Mouse (Mus musculus): Measurements from ENCODE around the gene Mgat4a.

The Mgat4a gene

DNA sequence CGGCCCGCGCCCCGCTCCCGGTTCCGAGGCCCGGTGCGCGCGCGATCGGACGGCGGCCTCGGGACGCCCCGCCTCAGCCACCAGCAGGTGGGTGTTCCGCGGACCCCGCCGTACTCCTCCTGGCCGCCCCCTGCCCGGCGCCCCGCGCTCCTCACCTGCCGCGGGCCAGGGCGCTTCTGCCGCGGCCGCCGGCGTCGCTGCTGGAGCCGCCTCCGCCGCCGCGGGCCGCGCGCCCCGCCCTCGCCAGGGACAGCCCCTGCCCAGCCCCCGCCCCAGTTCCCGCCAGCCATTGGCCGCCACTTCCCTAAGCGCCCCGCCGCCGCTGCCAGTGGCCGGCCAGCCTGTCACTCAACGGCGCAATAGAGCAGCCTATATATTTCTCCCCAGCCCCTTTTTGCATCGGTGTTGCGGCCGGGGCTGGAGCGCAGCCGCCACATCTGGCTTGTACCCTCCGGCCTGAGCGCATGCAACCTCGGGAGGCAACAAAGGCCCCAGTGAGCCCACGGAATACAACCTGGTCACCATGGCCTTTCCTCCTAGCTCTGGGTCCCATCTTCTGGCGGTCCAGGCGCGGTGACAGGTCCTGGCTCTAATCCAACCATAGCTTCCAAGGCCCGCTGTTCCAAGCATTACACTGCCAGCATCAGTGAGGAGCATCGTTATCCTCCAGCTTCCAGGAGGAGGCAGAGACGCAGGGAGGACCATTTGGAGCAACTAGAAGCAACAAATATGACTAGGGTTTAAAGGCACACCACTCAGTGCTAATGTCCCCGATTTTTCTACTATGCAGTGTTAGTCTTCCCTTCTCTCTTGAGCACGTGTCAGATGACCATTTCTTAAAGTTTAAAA is at the start of gene Mgat4a:
Gene Mgat4a, minus strand, starts transcription at position 207 of the 849 bp plus-strand sequence.
- DNase-seq (ENCODE audit: low spot score): peak; percentile 92

DNA sequence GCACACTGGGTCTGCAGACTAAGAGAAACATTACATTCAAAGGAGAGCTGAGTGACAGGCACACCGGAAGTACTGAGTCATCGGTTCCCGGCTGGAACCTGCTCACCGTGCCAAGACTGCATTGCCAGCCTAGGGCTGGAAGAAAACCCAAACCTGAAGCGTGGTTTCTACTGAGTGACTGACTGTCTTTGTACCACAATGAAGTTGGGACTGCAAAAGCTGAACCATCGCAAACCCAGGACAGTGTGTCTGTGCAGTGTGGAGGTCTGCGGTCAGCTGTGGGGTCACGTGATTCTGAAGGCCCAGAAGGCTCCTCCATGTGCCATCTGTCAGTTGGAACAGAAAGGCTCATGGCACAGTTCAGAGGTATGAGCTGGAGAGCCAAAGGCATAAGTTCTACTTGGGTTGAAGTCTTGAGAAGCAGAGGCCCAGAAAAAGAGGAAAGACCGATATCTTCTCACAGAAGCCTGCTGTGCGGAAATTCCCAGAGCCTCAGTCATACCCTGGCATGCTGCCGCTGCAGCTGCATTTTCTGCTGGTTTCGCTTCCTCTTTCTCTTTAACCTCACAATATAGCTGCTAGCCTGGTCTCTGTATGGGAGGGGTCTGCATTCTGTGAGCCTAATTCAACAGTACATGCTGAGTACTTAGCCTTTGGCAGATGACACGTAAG is 45.1 kb upstream of the Mgat4a start:
- DNase-seq (ENCODE audit: low spot score): no peak

DNA sequence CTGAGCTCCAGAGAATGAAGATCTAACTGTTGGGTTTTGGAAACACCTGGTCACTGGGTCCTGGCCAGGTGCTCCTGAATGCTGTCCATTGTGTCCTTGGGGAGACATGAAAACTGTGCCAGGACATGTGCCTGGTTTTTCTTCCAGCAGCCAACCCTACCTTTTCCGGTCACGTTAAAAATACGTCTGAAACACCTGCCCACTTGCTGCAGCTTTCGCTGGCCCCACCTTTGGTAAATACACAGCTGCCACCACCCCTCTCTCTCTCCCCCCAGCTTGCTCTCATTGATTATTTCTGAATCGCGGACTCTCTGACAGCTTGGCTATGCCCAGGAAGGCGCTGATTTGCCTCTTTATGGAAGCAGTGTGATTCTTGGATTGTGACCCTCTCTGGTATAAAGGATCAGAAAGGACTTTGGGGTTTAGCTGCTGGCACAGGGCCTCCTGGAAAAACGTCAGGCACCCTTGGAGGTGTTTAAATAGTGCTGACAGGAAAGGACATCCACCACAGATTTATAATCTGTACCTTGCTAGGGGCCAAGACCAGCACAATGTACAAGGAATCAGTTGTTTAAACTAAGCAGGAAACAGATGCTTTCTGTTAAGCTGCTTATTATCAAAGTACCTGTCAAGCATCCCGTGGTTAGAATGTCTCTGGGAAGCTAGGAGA is 43.1 kb upstream of the Mgat4a start:
- DNase-seq (ENCODE audit: low spot score): no peak

DNA sequence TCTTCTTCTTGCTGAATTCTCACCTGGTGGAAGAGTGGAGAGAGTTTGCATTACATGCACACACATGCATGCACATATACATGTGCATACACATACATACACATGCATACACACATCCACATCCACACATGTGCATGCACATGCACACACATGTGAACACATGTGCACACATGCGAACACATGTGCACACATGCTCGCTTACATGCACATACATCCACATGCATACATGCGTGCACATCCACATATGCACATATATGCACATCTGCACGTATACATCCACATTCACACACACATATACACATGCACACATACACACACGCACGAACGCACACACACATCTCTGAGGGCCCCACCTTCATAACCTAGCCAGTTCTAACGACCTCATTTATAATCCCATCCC is 42.4 kb upstream of the Mgat4a start:
- no peak for DNase-seq (ENCODE audit: low spot score)

DNA sequence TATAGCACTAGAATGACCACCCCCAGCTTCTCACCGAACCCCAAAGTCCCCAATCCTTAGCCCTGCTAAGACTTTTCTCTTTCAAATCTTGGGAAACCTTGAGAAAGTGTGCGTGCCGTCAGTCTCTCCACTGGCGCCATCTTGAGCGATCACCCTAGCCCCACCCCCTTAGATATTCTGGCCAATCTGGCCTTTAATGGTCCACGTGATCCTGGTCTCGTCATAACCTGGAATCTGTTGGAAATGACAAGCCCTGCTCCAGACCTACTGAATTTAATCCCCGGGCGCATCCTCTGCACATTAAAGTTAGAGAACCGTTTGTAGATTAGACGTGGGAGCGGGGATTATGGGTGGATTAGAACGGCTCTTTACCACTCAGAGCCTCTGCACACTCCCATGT is 38.9 kb upstream of the Mgat4a start:
- DNase-seq (ENCODE audit: low spot score): no peak

DNA sequence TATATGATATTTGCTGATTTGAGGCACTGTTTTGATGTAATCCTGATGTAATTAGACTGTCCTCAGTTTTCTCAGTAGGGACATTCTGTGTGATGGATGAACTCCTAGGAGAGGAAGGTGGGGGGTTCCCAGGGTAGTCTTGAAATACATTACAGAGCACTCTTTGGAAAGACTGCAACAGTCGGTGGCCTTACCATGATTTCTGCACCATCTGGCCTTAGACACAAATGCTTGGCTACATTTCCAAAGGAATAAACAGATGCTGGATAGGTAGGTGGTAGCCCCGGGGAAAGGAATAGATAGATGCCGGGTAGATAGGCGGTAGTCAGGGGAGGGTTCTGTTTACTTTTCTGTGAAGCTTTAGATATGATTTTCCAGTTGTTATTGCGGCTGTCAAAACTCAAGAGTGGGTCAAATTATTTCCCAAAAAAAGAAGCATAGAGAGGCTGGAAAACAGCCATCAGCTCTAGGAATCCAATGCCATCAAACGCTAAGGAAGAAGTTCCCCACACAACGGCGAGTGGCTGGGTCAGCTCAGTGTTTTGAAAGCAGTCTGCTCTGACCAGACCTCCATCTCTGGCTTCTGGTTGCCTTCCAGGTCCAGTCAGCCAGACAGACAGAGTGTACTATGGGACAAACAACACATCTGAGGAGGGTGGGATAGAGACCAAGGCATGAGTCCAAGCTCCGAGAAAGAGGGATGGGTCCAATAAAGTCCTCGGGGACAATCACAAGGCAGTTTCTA is 31.9 kb upstream of the Mgat4a start:
- DNase-seq (ENCODE audit: low spot score): no peak

DNA sequence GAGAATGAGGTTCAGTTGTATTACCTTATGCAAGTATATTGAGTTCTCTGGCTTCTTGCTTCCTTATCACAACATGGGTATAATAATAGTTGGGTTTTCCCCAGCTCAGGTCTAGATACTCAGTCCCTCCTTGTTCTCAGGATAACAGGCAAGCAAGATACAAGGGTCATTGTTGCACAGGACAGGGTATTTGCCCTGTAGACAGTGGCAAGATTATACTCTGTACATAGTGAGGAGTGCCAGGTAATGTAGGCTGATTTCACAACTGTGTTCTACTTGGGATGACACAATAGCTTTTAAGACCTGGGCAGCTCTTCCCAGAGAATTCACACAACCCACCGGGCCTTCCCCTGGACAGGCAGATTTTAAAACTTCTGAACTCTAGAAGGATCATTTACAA is 27.6 kb upstream of the Mgat4a start:
- no peak for DNase-seq (ENCODE audit: low spot score)

DNA sequence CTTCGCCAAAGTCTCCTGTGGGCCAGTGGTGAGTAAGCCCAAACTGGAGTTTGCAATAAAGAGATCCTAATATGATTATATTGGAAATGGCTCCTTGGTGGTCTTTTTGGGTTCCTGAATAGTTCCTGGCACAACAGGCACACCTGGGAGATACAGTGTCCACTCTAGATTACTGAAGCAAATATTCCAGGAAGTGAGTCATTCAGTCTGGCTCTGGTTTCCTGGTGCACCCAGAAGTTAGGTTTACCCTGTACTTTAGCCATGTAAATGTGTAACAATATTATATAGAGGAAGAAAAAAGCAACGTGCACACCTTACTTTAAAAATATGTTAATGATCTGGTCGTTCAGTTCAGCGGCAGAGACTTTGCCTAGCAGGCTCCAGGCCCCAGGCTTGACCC is 25.9 kb upstream of the Mgat4a start:
- no peak for DNase-seq (ENCODE audit: low spot score)

DNA sequence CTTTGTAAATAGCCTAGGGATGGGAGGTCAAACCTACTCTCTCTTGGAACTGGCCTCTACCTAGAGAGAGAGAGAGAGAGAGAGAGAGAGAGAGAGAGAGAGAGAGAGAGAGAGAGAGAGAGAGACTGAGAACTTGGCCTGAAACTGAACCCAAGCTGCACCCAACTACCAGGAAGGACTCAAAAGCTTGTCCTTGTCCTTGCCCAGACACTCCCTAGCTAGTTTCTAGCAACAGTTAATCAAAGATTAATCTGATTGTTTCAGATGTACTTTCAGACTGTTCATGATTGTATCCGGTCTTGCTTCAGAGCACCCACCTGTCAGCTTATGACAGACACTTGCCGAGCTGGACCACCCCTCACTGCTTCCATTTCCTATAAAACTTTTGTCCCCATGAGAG is 25.5 kb upstream of the Mgat4a start:
- DNase-seq (ENCODE audit: low spot score): no peak

DNA sequence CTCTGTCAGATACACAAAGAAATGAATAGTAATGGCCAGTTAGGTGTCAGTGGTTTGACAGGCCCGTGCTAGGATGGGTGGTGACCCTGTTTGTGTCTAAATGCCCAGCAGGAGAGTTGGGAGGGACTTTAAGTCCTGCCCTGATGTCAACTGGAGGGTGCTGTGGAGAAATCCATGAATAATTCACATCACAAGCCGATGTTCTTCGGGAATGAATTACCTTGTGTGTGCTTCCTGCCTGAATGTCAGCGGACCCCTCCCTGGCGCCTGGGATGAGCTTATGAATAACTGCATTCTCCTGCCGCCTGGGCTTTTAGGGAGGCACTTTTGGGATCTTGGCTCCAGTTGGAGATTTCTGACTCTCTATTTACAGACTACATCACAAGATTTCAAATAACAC is 24.6 kb upstream of the Mgat4a start:
- DNase-seq (ENCODE audit: low spot score): no peak

DNA sequence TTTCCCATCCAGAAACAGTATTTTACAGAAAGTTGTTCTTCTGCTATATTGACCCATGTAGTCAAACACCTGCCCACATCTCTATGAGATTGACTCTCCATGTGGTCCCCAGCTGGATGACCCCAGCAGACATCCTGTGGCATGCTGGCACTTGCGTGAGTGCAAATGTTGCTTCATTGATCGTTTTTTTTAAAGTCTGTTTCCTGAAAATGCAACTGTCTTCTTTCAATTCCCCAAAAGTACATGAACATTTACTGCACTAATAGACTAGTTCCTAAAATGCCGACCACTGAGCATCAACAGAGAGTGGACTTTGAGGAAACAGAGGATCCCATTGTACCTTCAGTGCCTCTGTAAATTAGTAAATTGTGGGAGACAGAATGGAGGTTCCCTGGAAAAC is 21.1 kb upstream of the Mgat4a start:
- DNase-seq (ENCODE audit: low spot score): no peak

DNA sequence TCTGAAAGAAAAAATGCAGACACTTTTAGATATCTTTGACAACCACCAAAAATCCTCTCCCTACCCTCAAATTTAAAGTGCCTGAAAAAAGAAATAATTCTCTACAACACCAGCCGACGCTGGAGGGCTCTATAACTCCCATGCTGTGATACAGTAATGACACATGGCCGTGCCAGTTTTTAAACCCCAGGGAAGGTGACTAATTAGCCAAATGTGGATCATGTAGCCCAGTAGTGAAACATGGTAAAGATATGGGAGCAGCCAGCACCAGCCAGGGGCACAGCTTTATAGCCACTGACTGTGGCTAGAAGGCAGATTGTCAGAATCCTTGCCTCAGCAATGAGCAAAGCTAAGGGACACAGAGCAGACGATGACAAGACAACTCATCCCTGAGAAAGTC is 19.5 kb upstream of the Mgat4a start:
- no peak for DNase-seq (ENCODE audit: low spot score)

DNA sequence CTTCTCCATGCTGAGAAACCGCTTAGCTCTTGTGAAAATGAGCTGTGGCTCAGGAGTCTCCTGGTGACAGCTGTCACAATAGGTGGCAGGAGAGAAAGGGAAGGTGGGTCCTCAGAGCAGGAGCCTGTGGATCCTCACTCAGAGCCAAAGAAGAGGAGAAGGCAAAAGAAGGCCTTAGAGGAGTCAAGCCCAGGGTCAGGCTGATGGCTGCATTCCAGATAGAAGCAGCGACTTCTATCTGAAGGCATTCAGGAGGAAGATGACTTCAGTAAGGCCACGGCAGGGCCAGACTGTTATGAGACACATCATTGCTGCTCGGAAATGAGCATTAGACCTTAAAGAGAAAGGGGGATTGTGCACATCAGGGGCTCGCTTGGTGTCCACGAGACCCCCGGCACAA is 11.2 kb upstream of the Mgat4a start:
- no peak for DNase-seq (ENCODE audit: low spot score)

DNA sequence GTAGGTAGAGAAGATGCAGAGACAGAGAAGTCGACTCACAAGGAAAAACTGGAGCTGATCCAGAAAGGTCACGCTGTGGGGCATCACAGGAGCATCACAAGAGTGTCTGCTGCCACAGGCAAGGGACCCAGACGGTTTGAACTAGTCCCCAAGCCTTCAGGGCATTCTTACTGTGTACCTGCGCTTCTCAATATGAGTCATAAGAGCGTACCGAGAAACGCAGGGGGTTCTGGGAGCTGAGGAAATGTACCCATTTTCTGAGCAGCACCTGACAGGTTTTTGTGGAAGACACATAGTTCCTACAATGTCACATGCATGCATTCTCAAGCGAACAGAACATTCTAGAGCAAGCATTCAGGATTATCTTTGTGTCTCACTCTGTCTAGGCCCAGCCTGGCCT is 8.7 kb upstream of the Mgat4a start:
- no peak for DNase-seq (ENCODE audit: low spot score)

DNA sequence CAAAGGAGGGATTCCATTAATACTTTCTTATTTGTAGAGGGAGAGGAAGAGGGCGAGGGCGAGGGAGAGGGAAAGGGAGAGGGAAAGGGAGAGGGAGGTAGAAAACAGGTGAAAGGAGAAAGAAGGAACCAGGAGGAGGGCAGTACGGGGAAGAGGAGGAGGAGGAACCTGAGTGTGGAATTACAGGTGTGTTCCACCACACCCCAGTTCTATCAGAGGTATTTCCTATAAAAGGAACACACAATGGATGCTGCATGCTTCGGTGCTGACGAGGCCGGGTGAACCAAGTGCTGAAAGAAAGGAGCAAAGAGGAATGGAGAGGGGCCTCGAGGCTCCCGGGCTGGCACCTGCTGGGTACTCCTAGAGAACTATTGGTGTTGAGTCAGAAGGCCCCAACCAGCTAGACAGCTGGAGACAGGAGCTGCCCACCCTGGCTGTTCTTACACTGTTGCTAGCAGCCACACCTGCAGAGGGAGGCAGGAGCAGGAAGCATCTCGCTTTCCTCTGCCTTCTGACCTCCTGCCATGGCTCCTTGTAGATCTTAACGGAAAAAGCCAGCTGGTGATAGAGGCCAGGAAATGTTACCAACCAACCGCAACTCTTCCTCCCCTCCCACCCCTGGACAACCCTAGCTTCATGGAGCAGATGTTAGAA is 5.7 kb upstream of the Mgat4a start:
- DNase-seq (ENCODE audit: low spot score): no peak

DNA sequence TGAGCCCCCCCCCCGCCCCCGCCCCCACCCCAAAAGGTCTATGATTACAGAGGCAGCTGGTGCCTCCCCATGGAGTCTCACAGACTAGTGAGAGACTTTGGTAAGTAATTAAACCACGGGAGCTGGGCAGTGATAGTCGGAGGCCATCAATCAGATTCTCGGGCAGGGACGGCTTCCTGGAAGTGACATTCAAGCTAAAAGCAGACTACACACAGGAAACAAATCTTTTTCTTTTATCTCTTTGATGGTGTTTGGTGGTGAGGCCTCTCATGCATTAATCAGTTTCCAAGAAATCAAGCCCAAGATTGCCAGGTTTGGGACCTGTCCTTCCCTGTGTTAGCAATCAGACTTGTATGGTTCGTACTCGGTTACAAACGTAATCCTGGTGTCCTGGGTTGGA is 3.4 kb upstream of the Mgat4a start:
- no peak for DNase-seq (ENCODE audit: low spot score)

DNA sequence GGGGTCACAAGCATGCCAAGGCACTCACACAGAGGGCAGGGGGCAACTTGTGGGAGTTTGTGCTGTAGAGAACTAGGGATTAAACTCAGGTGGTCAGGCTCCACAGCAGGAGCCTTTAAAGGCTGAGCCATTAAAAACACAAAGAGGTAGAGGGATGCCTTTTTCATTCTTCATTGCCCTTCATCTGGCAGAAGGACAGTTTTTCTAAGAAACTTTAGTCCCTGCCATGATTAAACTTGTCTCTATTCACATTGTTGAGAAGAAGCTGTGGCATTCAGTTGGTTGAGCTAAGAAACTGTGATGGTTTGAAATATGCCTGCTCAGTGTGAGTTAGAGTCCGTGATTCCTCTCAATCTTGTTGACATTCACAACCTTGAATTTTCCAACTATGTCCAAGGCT is 2.2 kb upstream of the Mgat4a start:
- DNase-seq (ENCODE audit: low spot score): no peak

DNA sequence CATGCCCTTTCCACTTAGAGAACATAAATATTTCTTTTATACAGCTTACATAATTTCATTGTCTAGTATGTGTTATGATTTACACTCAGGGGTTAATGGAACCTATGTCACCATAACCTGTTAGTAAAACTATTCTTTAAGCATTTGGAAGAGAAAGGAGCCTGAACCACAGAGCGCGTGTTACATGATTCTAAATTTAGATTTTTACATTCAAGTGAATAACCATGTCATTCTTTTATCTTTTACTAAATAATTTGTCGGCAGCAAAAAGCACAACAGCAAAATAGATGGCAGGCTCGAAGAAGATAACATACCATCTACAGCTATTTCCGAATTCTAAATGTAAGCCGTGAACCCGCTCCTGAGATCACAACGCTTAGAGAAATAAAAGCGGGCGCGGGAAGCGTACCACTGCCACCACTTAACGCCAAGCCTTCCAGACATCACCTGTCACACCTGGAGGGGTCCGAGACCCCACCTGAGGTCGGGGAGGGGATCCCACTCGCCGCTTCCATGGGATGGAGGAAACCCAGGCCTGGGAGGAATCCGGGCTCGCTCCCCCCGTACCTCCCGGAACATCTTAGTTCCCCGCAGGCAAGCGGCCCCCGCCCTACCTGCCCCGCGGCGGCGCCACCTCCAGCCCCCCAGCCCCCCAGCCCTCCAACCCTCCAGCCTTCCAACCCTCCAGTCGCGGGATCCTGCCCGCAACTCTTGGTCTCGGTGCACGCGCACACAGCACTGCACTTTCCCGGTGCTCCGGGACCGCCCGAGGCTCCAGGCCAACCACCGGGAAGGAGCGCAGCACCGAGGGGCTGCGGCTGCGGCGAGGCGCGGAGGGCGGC is 627 bp downstream of the Mgat4a start:
- DNase-seq (ENCODE audit: low spot score): no peak

DNA sequence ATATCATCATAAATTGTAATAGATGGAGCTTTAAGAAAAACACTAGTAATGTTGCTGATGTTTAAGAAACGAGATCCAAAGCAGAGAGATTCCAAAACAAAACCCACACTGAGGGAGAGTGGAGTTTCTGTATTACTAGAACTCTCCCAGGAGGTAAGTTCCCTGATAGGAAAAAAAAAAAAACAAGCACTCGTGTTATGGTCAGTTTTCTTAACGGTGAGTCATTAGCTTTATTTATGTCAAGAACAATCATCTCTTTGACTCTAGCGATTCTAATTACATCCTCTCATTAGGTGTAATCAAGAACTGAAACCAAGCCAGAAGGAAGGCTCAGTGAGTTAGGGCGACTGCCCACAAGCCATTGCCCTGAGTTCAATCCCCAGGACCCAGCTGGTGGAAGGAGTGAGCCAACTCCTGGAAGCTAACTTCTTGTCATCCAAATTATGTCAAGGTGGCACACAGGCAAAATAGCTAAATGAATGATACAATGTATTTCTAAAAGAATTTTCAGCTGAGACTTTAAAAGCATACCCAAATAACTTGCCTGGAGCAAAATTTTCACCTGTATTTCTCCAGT is 6.2 kb downstream of the Mgat4a start:
- DNase-seq (ENCODE audit: low spot score): no peak

DNA sequence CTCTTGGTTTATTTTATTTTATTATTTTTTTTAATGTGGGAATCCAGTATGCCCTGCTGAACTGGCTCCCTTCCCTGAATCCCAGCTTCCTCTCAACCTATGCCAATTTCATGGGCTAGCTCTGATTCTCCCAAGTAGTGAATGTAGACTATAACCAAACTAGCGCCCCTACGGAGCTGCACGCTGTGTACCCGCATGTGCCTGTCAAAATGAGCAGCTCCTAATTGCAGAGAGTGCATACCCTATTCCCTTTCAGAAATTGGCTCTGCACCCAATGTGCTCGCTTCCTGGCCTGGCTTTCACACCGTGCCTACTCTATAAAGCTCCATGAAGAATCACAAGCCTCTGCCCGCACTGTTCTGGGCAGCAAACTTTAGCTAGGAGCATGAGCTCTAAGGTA is 7.6 kb downstream of the Mgat4a start:
- DNase-seq (ENCODE audit: low spot score): no peak

DNA sequence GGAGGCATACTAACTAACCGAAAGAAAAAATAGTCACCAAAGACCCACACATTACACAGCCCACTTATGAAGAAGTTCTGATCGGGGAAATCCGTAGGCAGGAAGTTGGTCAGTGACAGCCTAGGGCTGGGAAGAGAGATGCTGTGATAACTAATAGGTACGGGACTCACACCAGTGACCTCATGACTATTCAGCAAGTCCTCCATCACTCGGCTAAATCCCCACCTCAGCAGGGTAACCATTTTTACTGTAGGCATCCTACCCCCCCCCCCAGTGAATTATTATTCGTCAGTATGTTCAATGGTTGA is 8.3 kb downstream of the Mgat4a start:
- no peak for DNase-seq (ENCODE audit: low spot score)
